Mouse (Mus musculus): ENCODE measurements at regions not wholly inside any gene's neighbourhood (a gene's known extent, or its start where the extent isn't known, plus 50 kb on each side); places are given as distances from the start of the nearest gene placed in this dataset.

DNA sequence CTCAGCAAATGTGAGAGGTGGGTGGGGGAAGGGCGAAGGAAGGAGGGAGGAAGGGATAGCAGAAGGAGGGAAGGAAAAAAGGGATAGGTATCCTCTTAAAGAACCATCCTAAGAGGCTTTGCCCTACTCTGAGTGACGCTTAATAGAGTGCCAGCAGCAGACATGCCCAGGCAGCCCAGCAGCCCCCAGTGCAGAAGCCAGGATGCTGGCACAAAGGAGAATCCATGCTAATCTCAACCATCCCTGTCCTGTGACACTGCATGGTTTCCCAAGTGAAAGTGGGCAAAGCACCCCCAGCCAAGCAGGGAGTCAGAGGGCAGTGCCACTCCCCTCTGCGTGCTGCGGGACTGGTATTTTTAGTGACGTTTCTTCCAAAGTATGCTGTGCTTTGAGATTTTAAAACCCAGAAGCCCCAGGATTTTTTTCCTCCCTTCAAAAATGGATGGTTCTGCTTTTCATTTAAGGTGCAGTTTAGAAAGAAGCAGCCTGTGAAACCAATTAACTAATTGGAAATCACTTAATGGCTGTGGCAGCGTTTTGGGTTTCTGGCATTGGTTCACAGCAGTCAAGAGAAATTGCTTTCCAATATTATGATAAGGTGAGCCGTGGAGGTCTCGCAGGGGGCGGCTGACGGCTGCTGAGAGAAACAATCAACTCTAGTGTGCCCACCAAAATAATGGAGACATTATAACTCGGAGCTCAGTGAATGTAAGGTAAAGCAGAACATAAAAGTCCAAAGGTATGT lies 141.2 kb upstream of the Noct start:
- no peaks in the 10 kb centered on the region for H3K9me3 ChIP-seq (ENCODE audit: control insufficient read depth, low read length)
- 66% methylated on average over 11 of the region's 11 CpGs for WGBS
- ATAC-seq (ENCODE audit: low read depth), result no peak
- no peak overlapping the region for H3K4me3 ChIP-seq (ENCODE audit: low read length)
- H3K4me1 ChIP-seq (replicated peaks; ENCODE audit: control insufficient read depth, insufficient read depth, low read length), result peaks cover 2% of the 10 kb centered on the region; the same call in 1 of the 2 replicates
- no peak overlapping the region for H3K27ac ChIP-seq (ENCODE audit: low read length)
- H3K36me3 ChIP-seq (ENCODE audit: control insufficient read depth, insufficient read depth, low read length), result no peaks in the 10 kb centered on the region
- no peaks in the 10 kb centered on the region for H3K27me3 ChIP-seq (ENCODE audit: control insufficient read depth, insufficient read depth, low read depth, low read length)
- no peak overlapping the region for H3K9ac ChIP-seq (ENCODE audit: low read length)
- no peak overlapping the region for H3K4me2 ChIP-seq (ENCODE audit: low read depth, low read length)

DNA sequence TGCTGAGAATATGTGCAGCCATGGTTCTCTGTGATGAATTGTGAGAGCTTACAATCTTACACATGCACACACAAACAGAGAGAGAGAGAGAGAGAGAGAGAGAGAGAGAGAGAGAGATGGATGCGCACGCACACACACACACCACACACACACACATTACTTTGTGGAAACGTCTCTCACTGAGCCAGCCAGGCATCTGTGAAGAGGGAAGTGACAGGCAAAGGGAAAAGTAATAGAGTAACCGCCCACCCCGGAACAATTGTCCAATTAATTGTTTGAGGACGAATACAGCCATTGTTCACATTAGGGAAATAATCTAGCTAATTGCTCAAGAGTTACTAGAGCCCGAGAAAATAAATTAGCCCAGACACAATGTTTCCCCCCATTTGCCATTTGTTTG lies 140.7 kb upstream of the Noct start:
- no peak for ATAC-seq (ENCODE audit: low read depth)
- Histone ChIP-seq H3K36me3 (ENCODE audit: control insufficient read depth, insufficient read depth, low read length) (no peaks in the 10 kb centered on the region), H3K27me3 (ENCODE audit: control insufficient read depth, insufficient read depth, low read depth, low read length) (no peaks in the 10 kb centered on the region), H3K9ac (ENCODE audit: low read length) (no peak overlapping the region), H3K9me3 (ENCODE audit: control insufficient read depth, low read length) (no peaks in the 10 kb centered on the region), H3K4me3 (ENCODE audit: low read length) (no peak overlapping the region), H3K27ac (ENCODE audit: low read length) (no peak overlapping the region), H3K4me1 (replicated peaks; ENCODE audit: control insufficient read depth, insufficient read depth, low read length) (peaks cover 2% of the 10 kb centered on the region; the same call in 1 of the 2 replicates), H3K4me2 (ENCODE audit: low read depth, low read length) (no peak overlapping the region)
- WGBS, result 68% methylated on average over 7 of the region's 7 CpGs

DNA sequence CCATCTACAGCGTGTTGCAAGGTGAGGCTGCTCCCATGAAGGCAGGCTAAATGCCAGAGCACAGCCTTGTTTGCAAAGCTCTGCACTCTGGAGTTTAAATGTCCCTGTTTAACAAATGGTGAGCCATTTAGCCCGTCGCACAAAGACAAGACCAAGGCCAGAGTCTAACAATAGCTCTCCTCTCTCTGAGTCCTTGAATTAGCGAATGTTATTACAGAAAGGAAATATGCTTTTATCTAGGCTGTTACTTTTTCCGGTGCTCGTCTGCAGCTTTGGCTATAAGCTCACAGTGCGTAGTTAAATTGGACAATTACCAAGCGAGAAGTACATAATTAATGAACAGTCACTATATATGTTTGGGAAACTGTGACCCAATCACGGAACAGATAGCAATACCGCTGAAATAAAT lies 137.8 kb upstream of the Noct start:
- H3K27me3 ChIP-seq (ENCODE audit: control insufficient read depth, insufficient read depth, low read depth, low read length), result no peaks in the 10 kb centered on the region
- H3K4me2 ChIP-seq (ENCODE audit: low read depth, low read length), result no peak overlapping the region
- H3K9ac ChIP-seq (ENCODE audit: low read length), result no peak overlapping the region
- WGBS, result 31% methylated on average over 10 of the region's 10 CpGs
- ATAC-seq (ENCODE audit: low read depth), result peak; percentile 68
- H3K36me3 ChIP-seq (ENCODE audit: control insufficient read depth, insufficient read depth, low read length), result no peaks in the 10 kb centered on the region
- no peaks in the 10 kb centered on the region for H3K9me3 ChIP-seq (ENCODE audit: control insufficient read depth, low read length)
- no peaks in the 10 kb centered on the region for H3K4me1 ChIP-seq (replicated peaks; ENCODE audit: control insufficient read depth, insufficient read depth, low read length)
- no peak overlapping the region for H3K4me3 ChIP-seq (ENCODE audit: low read length)
- H3K27ac ChIP-seq (ENCODE audit: low read length), result no peak overlapping the region; the same call in 1 of the 2 replicates

DNA sequence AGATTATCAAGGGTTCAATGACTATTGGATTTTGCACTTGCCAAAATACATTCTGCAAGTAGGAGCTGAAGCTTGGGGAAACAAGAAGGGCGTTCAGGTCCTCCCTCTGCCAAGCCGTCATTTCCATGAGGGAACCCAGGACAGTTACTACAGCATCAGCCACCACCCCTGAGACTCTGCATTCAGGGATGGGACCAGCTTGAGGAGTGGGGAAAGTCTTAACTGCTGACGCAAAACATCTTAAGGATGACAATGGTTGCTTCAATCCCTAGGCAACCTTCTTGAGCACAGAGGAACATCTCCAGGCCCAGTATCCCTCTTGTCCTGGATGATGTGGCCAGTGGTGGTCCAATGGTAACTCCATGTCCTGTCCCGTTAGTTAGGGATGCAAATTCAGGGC lies 137.2 kb upstream of the Noct start:
- no peaks in the 10 kb centered on the region for H3K27me3 ChIP-seq (ENCODE audit: control insufficient read depth, insufficient read depth, low read depth, low read length)
- H3K4me2 ChIP-seq (ENCODE audit: low read depth, low read length), result no peak overlapping the region
- H3K4me3 ChIP-seq (ENCODE audit: low read length), result no peak overlapping the region
- no peaks in the 10 kb centered on the region for H3K4me1 ChIP-seq (replicated peaks; ENCODE audit: control insufficient read depth, insufficient read depth, low read length)
- H3K27ac ChIP-seq (ENCODE audit: low read length), result no peak overlapping the region
- H3K9ac ChIP-seq (ENCODE audit: low read length), result no peak overlapping the region
- ATAC-seq (ENCODE audit: low read depth), result no peak
- H3K9me3 ChIP-seq (ENCODE audit: control insufficient read depth, low read length), result no peaks in the 10 kb centered on the region
- H3K36me3 ChIP-seq (ENCODE audit: control insufficient read depth, insufficient read depth, low read length), result no peaks in the 10 kb centered on the region
- 76% methylated on average over 4 of the region's 4 CpGs for WGBS

DNA sequence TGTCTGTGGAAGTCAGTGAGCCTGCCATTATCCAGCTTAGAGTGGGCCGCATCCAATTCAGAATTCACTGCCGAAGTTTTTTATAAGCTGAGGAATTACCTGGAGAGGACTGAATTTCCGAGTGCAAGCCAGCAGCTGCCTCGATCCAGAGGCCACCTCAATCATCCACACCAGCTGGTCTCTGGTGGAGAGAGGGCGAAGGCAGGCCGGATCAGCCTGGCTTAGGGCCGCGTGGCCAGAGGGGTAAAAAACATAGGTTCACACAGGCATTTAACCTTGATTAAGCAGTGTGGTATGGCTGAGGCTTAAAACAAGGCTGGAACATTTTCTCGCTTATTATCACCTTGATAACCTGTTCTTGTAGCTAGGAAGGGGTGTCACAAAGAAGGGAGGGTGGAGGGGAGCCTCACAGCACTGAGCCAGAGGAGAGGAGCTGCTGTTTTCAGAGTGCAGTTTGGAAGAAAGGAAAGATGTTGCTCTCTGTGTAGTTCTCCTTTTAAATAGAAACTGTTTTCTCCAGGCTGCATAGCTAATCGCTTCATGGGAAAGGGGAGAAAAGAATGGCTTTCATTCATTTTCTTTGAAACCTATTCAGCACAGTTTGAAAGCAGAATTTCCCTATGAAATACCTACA lies 135.1 kb upstream of the Noct start:
- ATAC-seq (ENCODE audit: low read depth), result no peak

DNA sequence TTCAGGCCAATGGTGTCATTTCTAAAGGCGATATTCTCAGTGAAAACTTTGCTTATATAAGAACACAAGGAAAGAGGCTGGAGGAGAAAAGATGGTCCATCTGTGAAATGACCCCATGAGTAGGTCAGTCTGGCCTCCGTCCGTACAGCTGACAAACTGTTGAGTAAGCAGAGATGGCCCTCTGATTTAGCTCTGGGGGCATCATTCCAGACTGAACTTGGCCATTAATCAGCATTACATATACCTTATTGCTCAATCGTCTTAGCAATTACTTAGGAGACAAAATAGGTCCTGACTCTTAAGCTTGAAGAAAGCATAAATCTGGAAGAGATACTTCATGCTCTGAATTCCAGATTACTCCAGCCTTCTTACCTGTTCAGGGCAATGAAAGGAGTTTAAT lies 132.8 kb upstream of the Noct start:
- Histone ChIP-seq H3K4me1 (replicated peaks; ENCODE audit: control insufficient read depth, insufficient read depth, low read length) (peaks cover 2% of the 10 kb centered on the region; the same call in 1 of the 2 replicates), H3K27ac (ENCODE audit: low read length) (no peak overlapping the region), H3K9ac (ENCODE audit: low read length) (no peak overlapping the region), H3K4me3 (ENCODE audit: low read length) (no peak overlapping the region), H3K27me3 (ENCODE audit: control insufficient read depth, insufficient read depth, low read depth, low read length) (no peaks in the 10 kb centered on the region), H3K4me2 (ENCODE audit: low read depth, low read length) (no peak overlapping the region), H3K36me3 (ENCODE audit: control insufficient read depth, insufficient read depth, low read length) (no peaks in the 10 kb centered on the region), H3K9me3 (ENCODE audit: control insufficient read depth, low read length) (no peaks in the 10 kb centered on the region)
- no peak for ATAC-seq (ENCODE audit: low read depth)
- WGBS, result 48% methylated on average over 4 of the region's 4 CpGs

More for the DNA sequence above, 135.1 kb upstream of the Noct start:
- Histone ChIP-seq H3K9ac (ENCODE audit: low read length) (no peak overlapping the region), H3K4me1 (replicated peaks; ENCODE audit: control insufficient read depth, insufficient read depth, low read length) (no peaks in the 10 kb centered on the region; the same call in 1 of the 2 replicates), H3K27me3 (ENCODE audit: control insufficient read depth, insufficient read depth, low read depth, low read length) (no peaks in the 10 kb centered on the region), H3K27ac (ENCODE audit: low read length) (no peak overlapping the region), H3K4me3 (ENCODE audit: low read length) (no peak overlapping the region), H3K36me3 (ENCODE audit: control insufficient read depth, insufficient read depth, low read length) (no peaks in the 10 kb centered on the region), H3K9me3 (ENCODE audit: control insufficient read depth, low read length) (no peaks in the 10 kb centered on the region), H3K4me2 (ENCODE audit: low read depth, low read length) (no peak overlapping the region)
- WGBS, result 85% methylated on average over 10 of the region's 10 CpGs

DNA sequence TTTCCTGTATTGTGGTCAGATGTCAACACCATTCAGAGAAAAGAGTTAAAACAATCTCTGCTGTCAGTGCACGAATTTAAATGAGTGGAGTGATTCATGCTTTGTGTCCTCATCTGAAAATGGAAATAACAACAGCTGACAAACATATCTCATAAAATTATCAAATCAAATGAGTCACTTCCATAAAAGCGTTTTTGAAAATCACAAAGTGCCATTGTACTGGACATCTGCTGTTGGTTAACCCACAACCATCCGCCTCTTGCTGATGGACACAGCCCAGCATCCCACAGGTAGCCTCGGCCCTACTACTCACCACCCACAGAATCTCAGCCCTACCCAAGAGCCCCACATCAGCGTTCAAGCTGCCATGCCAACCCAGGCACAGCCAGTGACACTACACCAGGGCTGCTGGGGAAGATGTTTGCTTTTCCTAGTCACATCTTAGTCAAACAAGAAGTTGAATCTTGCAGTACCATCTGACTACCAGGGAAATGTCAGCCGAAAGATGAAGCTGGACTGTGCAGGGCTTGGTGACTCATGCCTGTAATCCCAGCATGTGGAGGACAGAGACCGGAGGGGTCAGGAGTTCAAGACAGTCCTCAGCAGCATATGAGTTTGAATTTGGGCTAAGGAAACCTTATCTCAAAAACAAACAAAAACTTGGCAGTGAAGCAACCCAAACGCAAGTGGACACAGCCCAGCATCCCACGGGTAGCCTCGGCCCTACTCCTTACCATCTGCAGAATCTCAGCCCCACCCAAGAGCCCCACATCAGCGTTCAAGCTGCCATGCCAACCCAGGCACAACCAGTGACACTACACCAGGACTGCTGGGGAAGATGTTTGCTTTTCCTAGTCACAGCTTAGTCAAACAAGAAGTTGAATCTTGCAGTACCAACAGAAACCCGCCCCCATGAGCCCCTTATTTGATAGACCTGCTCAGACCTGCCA lies 131.9 kb upstream of the Noct start:
- no peak overlapping the region for H3K27ac ChIP-seq (ENCODE audit: low read length)

DNA sequence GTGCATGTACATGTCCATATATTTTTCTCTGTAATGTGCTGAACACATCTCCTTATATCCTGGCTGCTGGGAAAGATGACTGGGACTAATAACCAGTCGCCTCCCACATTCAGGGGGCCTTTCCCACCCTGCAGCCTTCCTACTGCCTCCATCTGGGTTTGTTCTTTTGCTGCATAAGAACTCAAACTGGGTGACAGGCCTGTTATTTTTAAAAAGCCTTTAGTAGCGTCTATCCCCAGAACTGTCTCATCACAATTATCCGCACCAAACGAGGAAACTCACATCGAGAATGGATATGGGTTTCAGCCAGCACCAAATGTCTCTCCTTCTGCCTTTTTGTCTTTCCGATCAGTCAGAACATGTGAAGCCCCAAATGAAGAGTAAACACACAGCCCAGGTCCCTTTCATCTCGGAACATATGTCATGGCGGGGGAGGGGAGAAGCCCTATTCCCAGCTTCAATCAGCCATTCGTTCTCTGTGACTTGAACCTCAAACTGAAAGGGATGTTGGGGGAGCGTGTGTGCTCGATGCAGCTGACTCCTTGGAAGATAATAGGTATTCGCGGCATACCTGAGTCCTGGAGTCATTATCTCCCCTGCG lies 128.3 kb upstream of the Noct start:
- Histone ChIP-seq H3K4me1 (replicated peaks; ENCODE audit: control insufficient read depth, insufficient read depth, low read length) (peaks cover 4% of the 10 kb centered on the region; the same call in 1 of the 2 replicates), H3K9me3 (ENCODE audit: control insufficient read depth, low read length) (peaks cover 3% of the 10 kb centered on the region; the same call in 1 of the 2 replicates), H3K4me2 (ENCODE audit: low read depth, low read length) (peak overlapping the region; percentile 0), H3K9ac (ENCODE audit: low read length) (no peak overlapping the region), H3K36me3 (ENCODE audit: control insufficient read depth, insufficient read depth, low read length) (no peaks in the 10 kb centered on the region), H3K4me3 (ENCODE audit: low read length) (no peak overlapping the region), H3K27me3 (ENCODE audit: control insufficient read depth, insufficient read depth, low read depth, low read length) (no peaks in the 10 kb centered on the region), H3K27ac (ENCODE audit: low read length) (no peak overlapping the region)
- WGBS, result 28% methylated on average over 14 of the region's 14 CpGs
- ATAC-seq (ENCODE audit: low read depth), result no peak

More for the DNA sequence above, 131.9 kb upstream of the Noct start:
- H3K4me1 ChIP-seq (replicated peaks; ENCODE audit: control insufficient read depth, insufficient read depth, low read length), result peaks cover 4% of the 10 kb centered on the region; the same call in 1 of the 2 replicates
- no peak overlapping the region for H3K9ac ChIP-seq (ENCODE audit: low read length)
- no peak overlapping the region for H3K4me3 ChIP-seq (ENCODE audit: low read length)
- ATAC-seq (ENCODE audit: low read depth), result peak; percentile 57
- H3K9me3 ChIP-seq (ENCODE audit: control insufficient read depth, low read length), result no peaks in the 10 kb centered on the region
- WGBS, result 41% methylated on average over 12 of the region's 12 CpGs
- H3K4me2 ChIP-seq (ENCODE audit: low read depth, low read length), result no peak overlapping the region
- H3K36me3 ChIP-seq (ENCODE audit: control insufficient read depth, insufficient read depth, low read length), result no peaks in the 10 kb centered on the region
- H3K27me3 ChIP-seq (ENCODE audit: control insufficient read depth, insufficient read depth, low read depth, low read length), result no peaks in the 10 kb centered on the region
